Mouse (Mus musculus) kidney, adult 2 months (tissue): ENCODE results near the gene Col27a1.

ENCODE experiments used
- CTCF ChIP-seq: fragments of 200-500 bp; conservative IDR thresholded peaks from 2 replicates; pipeline ENCODE4 v1.5.1; 2011; ENCODE audit warnings: low read depth, mild to moderate bottlenecking, control low read depth, low read length, moderate library complexity, mixed read lengths; ENCODE audit not compliant: insufficient read depth, insufficient read length
- POLR2A ChIP-seq: fragments of 200-500 bp; IDR thresholded peaks from one replicate; pipeline ENCODE4 v1.6.1; 2011; ENCODE audit warnings: low read depth, low read length, control low read depth

DNA sequence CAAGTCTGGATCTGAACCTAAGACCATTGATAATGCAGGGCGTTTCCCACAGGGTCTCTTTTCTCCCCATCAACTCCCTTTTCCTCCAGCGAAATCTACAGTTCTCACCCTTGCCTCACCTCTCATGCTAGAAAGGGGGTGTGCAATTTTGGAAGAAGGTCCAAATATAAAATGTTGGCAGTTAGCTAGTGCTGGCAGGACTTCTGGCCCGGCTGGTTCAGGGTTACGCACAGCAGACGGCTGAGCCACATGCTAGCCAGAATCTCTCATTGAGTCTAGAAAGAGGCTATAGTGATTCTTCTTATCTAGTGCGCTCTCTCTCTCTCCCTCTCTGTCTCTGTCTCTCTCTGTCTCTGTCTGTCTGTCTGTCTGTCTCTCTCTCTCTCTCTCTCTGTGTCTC, 45.3 kb downstream of the Col27a1 start:
- TF ChIP-seq CTCF (no peak), POLR2A (no peak)
